Mouse (Mus musculus) olfactory bulb, adult 2 months (tissue): ENCODE measurements at regions not wholly inside any gene's neighbourhood (a gene's known extent, or its start where the extent isn't known, plus 50 kb on each side); places are given as distances from the start of the nearest gene placed in this dataset.

Experiments used
- H3K27ac ChIP-seq: fragments of 200-500 bp; 2 replicates; pipeline ENCODE4 v1.5.1; 2012; ENCODE audit warnings: low read depth, low read length; ENCODE audit not compliant: insufficient read depth
- H3K4me1 ChIP-seq: fragments of 200-500 bp; 2 replicates; pipeline ENCODE4 v1.6.1; 2012; ENCODE audit warnings: low read length; ENCODE audit not compliant: control insufficient read depth, insufficient read depth
- H3K4me3 ChIP-seq: fragments of 200-500 bp; 2 replicates; pipeline ENCODE4 v1.5.1; 2012; ENCODE audit warnings: mild to moderate bottlenecking, low read depth, low read length, moderate library complexity; ENCODE audit not compliant: insufficient read depth
- CTCF ChIP-seq: fragments of 200-500 bp; IDR thresholded peaks from 2 replicates; pipeline ENCODE4 v1.5.1; 2012; ENCODE audit warnings: low read depth, mild to moderate bottlenecking, low read length, moderate library complexity; ENCODE audit not compliant: insufficient read depth
- POLR2A ChIP-seq: fragments of 200-500 bp; IDR thresholded peaks from 2 replicates; pipeline ENCODE4 v1.6.1; 2012; ENCODE audit warnings: mild to moderate bottlenecking, low read depth, low read length, moderate library complexity; ENCODE audit not compliant: insufficient read depth
- WGBS: fragments of 180-500 bp; shearing (Covaris S2); methylation state at CpG from one replicate; pipeline ENCODE4 v1.1.7; 2018; 5-methylcytosine and 5-hydroxymethylcytosine counted together

DNA sequence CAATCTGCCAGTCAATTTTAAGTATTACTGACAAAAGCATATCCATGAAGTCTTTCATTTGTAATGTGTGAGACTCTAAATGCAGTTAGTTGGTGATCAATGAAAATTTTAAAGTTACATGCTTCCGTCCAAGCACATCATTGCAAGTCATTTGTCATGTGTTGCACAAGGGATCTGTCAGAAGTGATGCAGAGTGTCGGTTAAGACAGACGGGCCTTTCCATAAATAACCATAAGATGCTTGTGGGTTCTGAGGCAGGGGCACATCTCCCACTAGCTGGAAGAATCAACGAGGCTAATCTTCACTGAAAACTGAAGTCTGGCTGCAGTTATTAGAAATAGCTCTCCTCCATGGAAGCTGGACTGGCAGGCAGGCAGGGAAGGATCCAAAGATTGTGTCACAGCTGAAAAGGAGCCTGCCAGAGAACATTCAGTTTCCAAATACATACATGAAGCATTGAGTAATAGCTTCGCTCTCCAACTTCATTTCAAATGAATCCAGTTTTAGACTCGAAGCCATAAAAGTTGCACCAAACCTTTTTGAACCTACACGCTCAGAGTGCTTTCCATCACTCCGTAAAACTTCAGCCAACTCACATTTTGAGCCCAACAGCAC, 241.8 kb downstream of the Gsdmc2 start:
- Histone ChIP-seq H3K27ac (no peak overlapping the region), H3K4me3 (no peak overlapping the region), H3K4me1 (no peaks in the 10 kb centered on the region)
- WGBS, result 89% methylated on average over 8 of the region's 8 CpGs
- TF ChIP-seq CTCF, result no peak

GRCm38 (mm10) chr15:63601543-63601942, 243.4 kb downstream of the Gsdmc2 start:
- Histone ChIP-seq H3K4me3 (no peak overlapping the region), H3K27ac (no peak overlapping the region), H3K4me1 (no peaks in the 10 kb centered on the region)
- TF ChIP-seq CTCF, result no peak
- TF ChIP-seq POLR2A, result no peak
- WGBS, result 55% methylated on average over 5 of the region's 5 CpGs

DNA sequence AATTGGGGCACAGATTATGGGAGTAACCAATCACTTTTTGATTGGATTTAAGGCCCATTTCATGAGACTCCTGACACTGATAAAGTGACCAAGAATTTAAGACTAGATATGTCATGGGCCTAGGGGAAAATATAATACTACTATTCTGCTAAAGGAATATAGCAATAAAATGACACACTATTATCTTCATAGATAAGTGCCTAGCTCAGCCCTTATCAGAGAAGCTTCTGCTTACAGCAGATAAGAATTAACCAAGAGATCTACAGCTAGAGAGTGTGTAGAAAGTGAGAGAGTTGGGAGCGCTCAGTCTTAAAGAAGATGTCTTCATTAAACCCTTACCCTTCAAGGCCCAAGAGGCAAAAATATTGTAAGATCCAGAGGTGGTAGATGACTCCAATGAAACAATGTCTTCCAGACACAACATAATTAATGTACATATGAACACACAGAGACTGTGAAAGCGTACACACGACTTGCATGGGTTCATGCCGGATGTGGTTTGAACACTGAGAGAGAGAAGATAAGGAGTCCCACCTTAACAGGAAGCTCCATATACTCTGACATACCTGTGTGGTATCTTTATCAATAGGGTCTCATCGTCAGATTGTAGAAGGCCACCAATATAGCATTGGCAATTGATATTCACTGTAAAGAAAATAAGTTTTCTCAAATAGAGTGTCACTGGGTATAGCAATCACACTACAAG, 252.1 kb downstream of the Gsdmc2 start:
- no peak overlapping the region for H3K4me3 ChIP-seq
- TF ChIP-seq CTCF (no peak), POLR2A (no peak)
- no peak overlapping the region for H3K27ac ChIP-seq
- no peaks in the 10 kb centered on the region for H3K4me1 ChIP-seq
- WGBS, result 95% methylated on average over 5 of the region's 5 CpGs

- 87% methylated on average over 2 of the region's 2 CpGs for WGBS
- H3K4me1 ChIP-seq, result no peaks in the 10 kb centered on the region
- no peak overlapping the region for H3K4me3 ChIP-seq
- no peak overlapping the region for H3K27ac ChIP-seq
- TF ChIP-seq POLR2A (no peak), CTCF (no peak)
Observed at GRCm38 (mm10) chr15:63559293-63559692, 285.7 kb downstream of the Gsdmc2 start.

- 98% methylated on average over 1 of the region's 1 CpGs for WGBS
- no peak for TF ChIP-seq CTCF
- TF ChIP-seq POLR2A, result no peak
- no peak overlapping the region for H3K27ac ChIP-seq
- H3K4me3 ChIP-seq, result no peak overlapping the region
- H3K4me1 ChIP-seq, result no peaks in the 10 kb centered on the region
Observed at GRCm38 (mm10) chr15:63558691-63559090, 286.3 kb downstream of the Gsdmc2 start.

GRCm38 (mm10) chr15:63557816-63558215, 287.2 kb downstream of the Gsdmc2 start:
- TF ChIP-seq POLR2A (no peak), CTCF (no peak)
- no peaks in the 10 kb centered on the region for H3K4me1 ChIP-seq

DNA sequence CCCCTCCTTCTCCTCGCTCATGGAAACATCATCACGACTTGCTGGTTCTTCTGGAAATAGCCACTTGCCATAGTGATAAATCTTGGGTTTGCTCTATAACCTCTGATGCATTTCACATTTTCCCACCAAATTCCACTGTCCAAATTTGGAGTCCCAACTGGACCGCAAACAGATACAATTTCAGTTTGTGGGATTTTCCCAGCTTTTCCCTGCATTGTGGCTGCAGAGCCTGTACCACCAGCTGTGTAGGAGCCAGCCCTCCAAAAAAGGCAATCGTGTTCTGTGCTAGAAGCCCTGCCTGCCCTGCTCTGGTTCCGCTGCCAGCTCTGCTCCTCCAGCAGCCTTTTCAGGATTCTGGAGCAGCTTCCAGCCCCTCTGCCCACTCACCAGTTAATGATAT, 291.4 kb downstream of the Gsdmc2 start:
- H3K4me1 ChIP-seq, result no peaks in the 10 kb centered on the region
- TF ChIP-seq POLR2A, result no peak
- TF ChIP-seq CTCF, result no peak
- H3K4me3 ChIP-seq, result no peak overlapping the region
- 39% methylated on average over 5 of the region's 5 CpGs for WGBS
- H3K27ac ChIP-seq, result no peak overlapping the region

More at GRCm38 (mm10) chr15:63557816-63558215, 287.2 kb downstream of the Gsdmc2 start:
- WGBS, result 79% methylated on average over 3 of the region's 3 CpGs
- Histone ChIP-seq H3K4me3 (no peak overlapping the region), H3K27ac (no peak overlapping the region)

GRCm38 (mm10) chr15:63532337-63533055, 312.5 kb downstream of the Gsdmc2 start:
- Histone ChIP-seq H3K4me1 (peaks cover 3% of the 10 kb centered on the region; the same call in 1 of the 2 replicates), H3K27ac (no peak overlapping the region), H3K4me3 (no peak overlapping the region; the same call in 1 of the 2 replicates)
- WGBS, result 22% methylated on average over 12 of the region's 12 CpGs
- TF ChIP-seq CTCF, result no peak
- no peak for TF ChIP-seq POLR2A

GRCm38 (mm10) chr15:63527318-63527717, 317.7 kb downstream of the Gsdmc2 start:
- WGBS, result 81% methylated on average over 2 of the region's 2 CpGs
- Histone ChIP-seq H3K4me1 (peaks cover 2% of the 10 kb centered on the region; the same call in 1 of the 2 replicates), H3K4me3 (no peak overlapping the region), H3K27ac (no peak overlapping the region)
- TF ChIP-seq POLR2A, result no peak
- TF ChIP-seq CTCF, result no peak

DNA sequence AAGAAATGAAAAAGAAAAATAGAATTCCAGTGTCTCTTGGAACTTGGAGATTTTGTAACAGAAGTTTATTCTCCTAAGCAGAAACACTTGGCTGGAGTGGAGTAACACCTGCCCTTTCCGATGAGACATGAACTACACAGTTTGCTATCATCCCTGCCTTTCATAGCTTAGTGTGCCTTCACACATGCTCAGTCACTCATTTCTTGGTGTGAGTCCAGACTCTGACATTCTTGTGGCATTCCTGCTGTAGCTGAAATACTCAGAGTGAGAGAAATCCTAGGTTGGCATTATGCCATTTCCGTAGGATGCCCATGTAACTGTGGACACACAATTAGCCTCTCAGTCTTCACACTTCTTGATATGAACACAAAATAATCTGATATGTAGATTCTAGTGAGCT, 318.2 kb downstream of the Gsdmc2 start:
- 83% methylated on average over 2 of the region's 2 CpGs for WGBS
- H3K27ac ChIP-seq, result no peak overlapping the region
- TF ChIP-seq POLR2A (no peak), CTCF (no peak)

More for the DNA sequence above, 318.2 kb downstream of the Gsdmc2 start:
- Histone ChIP-seq H3K4me3 (no peak overlapping the region), H3K4me1 (no peaks in the 10 kb centered on the region)
